Mouse (Mus musculus): ENCODE measurements around the gene Abca12. TPM values are rescaled to one million over a fixed set of nuclear protein-coding genes. Genes with fewer than 3 reads are reported as not detected.

Gene Abca12
- polyA plus RNA-seq, 1 experiment from 2014 or later, result 8.3 TPM

DNA sequence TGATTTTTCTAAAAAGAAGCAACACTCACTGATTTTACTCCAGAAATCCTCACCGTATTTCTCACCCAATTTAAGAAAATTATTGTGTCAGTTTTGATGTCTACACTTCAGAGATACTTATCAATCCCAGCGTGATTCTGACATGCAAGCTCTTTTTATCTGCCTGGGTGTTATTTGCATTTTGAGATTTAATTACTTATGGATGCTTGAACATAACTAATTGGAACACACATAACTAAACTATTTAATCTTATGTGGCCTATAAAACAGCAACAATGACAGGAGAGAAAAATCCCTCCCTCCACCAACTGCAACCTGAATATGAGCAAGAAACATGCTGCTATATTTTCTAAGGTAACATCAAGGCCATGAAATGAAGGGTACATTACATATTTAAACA is 117.7 kb downstream of the Abca12 start:
- TF ChIP-seq CTCF (IDR thresholded peaks at IDR 0.05; ENCODE audit: low read depth) (no peak), EP300 (optimal IDR thresholded peaks at IDR 0.05) (no peak)
- H3K4me3 ChIP-seq (ENCODE audit: low read depth, low read length), result no peak overlapping the region
- WGBS, result 82% methylated on average over 2 of the region's 2 CpGs
- no peak overlapping the region for H3K9ac ChIP-seq (ENCODE audit: low read length)
- ATAC-seq (ENCODE audit: low FRiP score, low TSS enrichment) (no peak), DNase-seq (ENCODE audit: low spot score) (no peak)
- H3K4me2 ChIP-seq (replicated peaks; ENCODE audit: low read depth), result no peak overlapping the region
- no peaks in the 10 kb centered on the region for H3K27me3 ChIP-seq (ENCODE audit: control insufficient read depth, insufficient read depth, low read length)
- no peaks in the 10 kb centered on the region for H3K9me3 ChIP-seq (ENCODE audit: control insufficient read depth, low read length)
- H3K4me1 ChIP-seq (replicated peaks; ENCODE audit: control insufficient read depth, insufficient read depth), result no peaks in the 10 kb centered on the region
- no peaks in the 10 kb centered on the region for H3K36me3 ChIP-seq (ENCODE audit: control insufficient read depth, insufficient read depth, low read length)
- no peak overlapping the region for H3K27ac ChIP-seq (replicated peaks)

DNA sequence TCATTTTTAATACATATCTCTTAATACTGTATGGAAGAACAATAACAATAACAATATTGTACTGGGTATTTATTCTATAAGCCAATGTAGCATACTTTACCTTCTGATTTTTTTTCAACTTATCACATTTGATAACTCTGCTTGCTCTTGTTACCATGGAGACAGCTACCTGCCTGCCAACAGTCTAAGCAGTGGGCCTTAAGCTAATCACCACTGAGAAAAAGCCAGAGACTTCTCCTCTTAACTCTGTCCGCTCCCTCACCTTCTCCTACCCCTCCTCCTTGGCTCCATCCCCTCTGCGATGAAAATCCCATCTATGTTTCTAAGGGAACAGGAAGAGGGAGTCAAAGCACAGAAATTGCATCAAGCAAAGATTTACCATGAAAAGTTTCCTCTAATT is 118.1 kb downstream of the Abca12 start:
- Histone ChIP-seq H3K4me3 (ENCODE audit: low read depth, low read length) (no peak overlapping the region), H3K27ac (replicated peaks) (no peak overlapping the region), H3K9me3 (ENCODE audit: control insufficient read depth, low read length) (no peaks in the 10 kb centered on the region), H3K36me3 (ENCODE audit: control insufficient read depth, insufficient read depth, low read length) (no peaks in the 10 kb centered on the region), H3K4me2 (replicated peaks; ENCODE audit: low read depth) (no peak overlapping the region), H3K9ac (ENCODE audit: low read length) (no peak overlapping the region), H3K27me3 (ENCODE audit: control insufficient read depth, insufficient read depth, low read length) (no peaks in the 10 kb centered on the region), H3K4me1 (replicated peaks; ENCODE audit: control insufficient read depth, insufficient read depth) (no peaks in the 10 kb centered on the region)
- DNase-seq (ENCODE audit: low spot score) (no peak), ATAC-seq (ENCODE audit: low FRiP score, low TSS enrichment) (no peak)
- WGBS, result 77% methylated on average over 2 of the region's 2 CpGs
- TF ChIP-seq EP300 (optimal IDR thresholded peaks at IDR 0.05) (no peak), CTCF (IDR thresholded peaks at IDR 0.05; ENCODE audit: low read depth) (no peak)

DNA sequence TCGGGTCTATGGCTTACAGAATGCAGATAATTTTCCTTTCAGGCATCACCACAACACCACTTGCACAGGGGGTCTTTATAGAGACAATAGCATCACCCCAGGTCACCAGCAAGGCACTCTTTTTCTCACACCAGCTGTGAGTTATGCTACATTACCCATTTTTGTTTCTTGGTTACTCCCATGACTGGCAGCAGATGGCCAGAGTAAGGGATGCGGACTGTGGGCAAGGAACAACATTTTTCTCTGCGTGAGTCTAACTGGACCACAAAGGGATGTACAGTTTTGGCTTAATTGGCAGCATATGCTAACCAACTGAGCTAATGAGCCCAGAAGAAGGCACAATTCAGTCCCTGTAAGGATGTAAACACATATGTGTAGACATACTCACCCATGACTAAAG is 122.8 kb downstream of the Abca12 start:
- Histone ChIP-seq H3K27ac (replicated peaks) (no peak overlapping the region), H3K4me2 (replicated peaks; ENCODE audit: low read depth) (no peak overlapping the region), H3K4me1 (replicated peaks; ENCODE audit: control insufficient read depth, insufficient read depth) (no peaks in the 10 kb centered on the region), H3K9me3 (ENCODE audit: control insufficient read depth, low read length) (no peaks in the 10 kb centered on the region), H3K4me3 (ENCODE audit: low read depth, low read length) (no peak overlapping the region), H3K27me3 (ENCODE audit: control insufficient read depth, insufficient read depth, low read length) (no peaks in the 10 kb centered on the region), H3K36me3 (ENCODE audit: control insufficient read depth, insufficient read depth, low read length) (no peaks in the 10 kb centered on the region), H3K9ac (ENCODE audit: low read length) (no peak overlapping the region)
- WGBS, result 87% methylated on average over 3 of the region's 3 CpGs
- no peak for DNase-seq (ENCODE audit: low spot score)
- TF ChIP-seq EP300 (optimal IDR thresholded peaks at IDR 0.05) (no peak), CTCF (IDR thresholded peaks at IDR 0.05; ENCODE audit: low read depth) (no peak)
- no peak for ATAC-seq (ENCODE audit: low FRiP score, low TSS enrichment)

DNA sequence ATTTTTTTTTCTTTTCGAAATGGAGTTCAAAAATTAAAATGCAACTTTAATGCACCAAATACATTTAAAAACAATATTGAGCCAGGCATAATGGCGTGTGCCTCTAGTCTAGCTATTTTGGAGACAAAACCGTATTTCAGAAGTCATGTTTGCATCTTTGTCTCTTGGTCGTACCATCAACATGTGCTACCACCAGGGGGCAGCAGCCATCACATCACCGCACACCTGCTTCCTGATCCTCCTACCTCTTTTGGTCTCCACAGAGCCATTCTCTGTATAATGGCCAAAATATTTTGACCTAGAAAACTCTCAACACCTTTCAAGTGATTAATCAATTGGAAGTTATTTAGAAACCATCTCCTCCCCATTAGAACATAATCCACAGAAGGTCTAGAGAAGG is 125.2 kb downstream of the Abca12 start:
- TF ChIP-seq EP300 (optimal IDR thresholded peaks at IDR 0.05), result no peak
- peak; percentile 89 for TF ChIP-seq CTCF (IDR thresholded peaks at IDR 0.05; ENCODE audit: low read depth)
- Histone ChIP-seq H3K36me3 (ENCODE audit: control insufficient read depth, insufficient read depth, low read length) (no peaks in the 10 kb centered on the region), H3K4me3 (ENCODE audit: low read depth, low read length) (no peak overlapping the region), H3K27me3 (ENCODE audit: control insufficient read depth, insufficient read depth, low read length) (no peaks in the 10 kb centered on the region), H3K9ac (ENCODE audit: low read length) (no peak overlapping the region), H3K4me2 (replicated peaks; ENCODE audit: low read depth) (no peak overlapping the region), H3K27ac (replicated peaks) (no peak overlapping the region), H3K9me3 (ENCODE audit: control insufficient read depth, low read length) (no peaks in the 10 kb centered on the region), H3K4me1 (replicated peaks; ENCODE audit: control insufficient read depth, insufficient read depth) (no peaks in the 10 kb centered on the region)
- DNase-seq (ENCODE audit: low spot score), result peak; percentile 74
- 22% methylated on average over 5 of the region's 5 CpGs for WGBS
- ATAC-seq (ENCODE audit: low FRiP score, low TSS enrichment), result no peak

DNA sequence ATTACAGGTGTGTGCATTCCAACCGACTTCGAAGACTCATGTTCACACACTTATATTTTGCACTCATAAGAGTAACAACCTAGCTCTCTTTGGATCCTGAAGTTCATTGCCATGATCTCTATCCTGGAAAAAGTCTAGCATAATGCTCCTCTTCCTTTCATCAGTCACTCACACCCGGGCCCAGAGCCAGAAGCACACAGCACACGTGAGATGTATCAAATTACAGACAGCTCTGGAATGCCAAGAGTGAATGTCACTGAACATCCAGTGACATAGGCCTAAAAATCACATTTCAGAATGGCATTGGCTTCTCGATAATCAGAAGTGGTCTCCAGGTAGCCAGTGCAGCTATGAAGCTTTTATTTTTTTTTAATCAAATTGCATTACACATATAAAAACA is 137.8 kb downstream of the Abca12 start:
- DNase-seq (ENCODE audit: low spot score) (no peak), ATAC-seq (ENCODE audit: low FRiP score, low TSS enrichment) (no peak)
- Histone ChIP-seq H3K4me3 (ENCODE audit: low read depth, low read length) (no peak overlapping the region), H3K9me3 (ENCODE audit: control insufficient read depth, low read length) (no peaks in the 10 kb centered on the region), H3K4me1 (replicated peaks; ENCODE audit: control insufficient read depth, insufficient read depth) (no peaks in the 10 kb centered on the region), H3K36me3 (ENCODE audit: control insufficient read depth, insufficient read depth, low read length) (no peaks in the 10 kb centered on the region), H3K27me3 (ENCODE audit: control insufficient read depth, insufficient read depth, low read length) (no peaks in the 10 kb centered on the region), H3K4me2 (replicated peaks; ENCODE audit: low read depth) (no peak overlapping the region), H3K9ac (ENCODE audit: low read length) (no peak overlapping the region), H3K27ac (replicated peaks) (no peak overlapping the region)
- 34% methylated on average over 5 of the region's 5 CpGs for WGBS
- TF ChIP-seq CTCF (IDR thresholded peaks at IDR 0.05; ENCODE audit: low read depth), result no peak

DNA sequence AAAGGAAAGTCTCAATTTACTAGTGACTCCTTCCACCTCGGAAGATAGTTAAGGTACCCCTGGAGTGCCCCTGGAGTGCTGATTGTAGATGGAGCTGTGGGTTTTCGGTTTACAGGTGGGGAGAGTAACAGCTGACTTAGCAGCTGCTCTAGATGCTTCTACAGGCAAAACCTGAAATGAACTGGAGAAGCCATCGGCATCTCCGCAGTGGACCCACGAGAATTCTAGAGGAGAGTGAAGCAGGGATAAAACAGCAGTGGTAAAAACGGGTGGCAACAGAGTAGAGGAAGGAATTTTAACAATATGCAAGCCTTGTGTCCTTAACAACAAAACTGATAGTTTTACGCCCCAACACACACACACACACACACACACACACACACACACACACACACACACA is 142.2 kb downstream of the Abca12 start:
- H3K4me3 ChIP-seq (ENCODE audit: low read depth, low read length), result no peak overlapping the region
- DNase-seq (ENCODE audit: low spot score) (no peak), ATAC-seq (ENCODE audit: low FRiP score, low TSS enrichment) (no peak)
- no peaks in the 10 kb centered on the region for H3K27me3 ChIP-seq (ENCODE audit: control insufficient read depth, insufficient read depth, low read length)
- no peak for TF ChIP-seq CTCF (IDR thresholded peaks at IDR 0.05; ENCODE audit: low read depth)
- no peak for TF ChIP-seq EP300 (optimal IDR thresholded peaks at IDR 0.05)
- H3K9me3 ChIP-seq (ENCODE audit: control insufficient read depth, low read length), result no peaks in the 10 kb centered on the region
- H3K4me1 ChIP-seq (replicated peaks; ENCODE audit: control insufficient read depth, insufficient read depth), result no peaks in the 10 kb centered on the region
- H3K9ac ChIP-seq (ENCODE audit: low read length), result no peak overlapping the region
- no peak overlapping the region for H3K27ac ChIP-seq (replicated peaks)
- 79% methylated on average over 7 of the region's 7 CpGs for WGBS
- no peaks in the 10 kb centered on the region for H3K36me3 ChIP-seq (ENCODE audit: control insufficient read depth, insufficient read depth, low read length)
- no peak overlapping the region for H3K4me2 ChIP-seq (replicated peaks; ENCODE audit: low read depth)
